ENCODE assay signal across 8 mouse cellular contexts in genomic region chr2:181594946-181595696, GRCm38 (mm10). TPM values are rescaled to one million over a fixed set of nuclear protein-coding genes. Genes with fewer than 3 reads are reported as not detected.
A peak's percentile ranks its signal among the peaks of the same experiment; 100 is the strongest.
DNase-seq lines count a peak whose midpoint lies in the region; TF ChIP-seq lines count a peak whose summit lies in the region.

No protein-coding gene starts in this region.

- DNase-seq in embryo, embryonic 10 days (ENCODE audit: low spot score): peak; percentile 56
- DNase-seq in embryo, embryonic 9.5 days (ENCODE audit: extremely low spot score): no peak
- DNase-seq in left cerebral cortex, adult 2 months (ENCODE audit: extremely low spot score in 1 of 2, low spot score in 2 of 2): peak in 1 of 2 experiments; percentile 18
- DNase-seq in left cerebral cortex, adult 9 months (ENCODE audit: low spot score in 2 of 2): no peak
- DNase-seq in MN1 (ENCODE audit: low spot score): peak; percentile 62
- DNase-seq in retina, embryonic 14.5 days (ENCODE audit: low spot score): peak; percentile 76
- DNase-seq in urinary bladder, postnatal 10 days (ENCODE audit: low spot score): no peak

- TF ChIP-seq CTCF in left cerebral cortex, adult 2 months (IDR thresholded peaks at IDR 0.05): peak; percentile 74
- peak; percentile 73 for TF ChIP-seq CTCF in cortical plate, adult 2 months (IDR thresholded peaks at IDR 0.05; ENCODE audit: extremely low read depth, insufficient read depth, low read length)

- H3K4me1 ChIP-seq in cortical plate, adult 2 months (ENCODE audit: control insufficient read depth, insufficient read depth, low read length): peaks cover under 1% of the 10 kb centered on the region; the same call in 1 of the 2 replicates

- H3K27ac ChIP-seq in left cerebral cortex, adult 2 months: no peak overlapping the region
- no peak overlapping the region for H3K27ac ChIP-seq in cortical plate, adult 2 months (ENCODE audit: insufficient read depth, low read length)

- no peak overlapping the region for H3K4me3 ChIP-seq in left cerebral cortex, adult 2 months
- no peak overlapping the region for H3K4me3 ChIP-seq in cortical plate, adult 2 months (ENCODE audit: insufficient read depth, low read length)

- intact Hi-C loops in left cerebral cortex, adult 2 months (cut with DNase I): loop anchor here (5.0 kb wide), 2 partner anchors 203 to 408 kb away; partner anchors contain the start of gene Ppdpf

- no peak for TF ChIP-seq POLR2A in cortical plate, adult 2 months (IDR thresholded peaks at IDR 0.05; ENCODE audit: extremely low read depth, insufficient read depth, low read length)

RNA-seq across cellular contexts. Expression of gene Zfp512b, which starts 2.5 kb away (rescaled TPM):
- total RNA-seq in left cerebral cortex, adult 2 months (2021): 10 to 100 TPM; 83.1 to 93.8 TPM
- polyA plus RNA-seq in cortical plate, adult 2 months (2012; rRNA removed): 64.1 and 76.1 TPM in 2 replicates

RNA-seq across cellular contexts. Expression of gene Prpf6, which starts 3.5 kb away (rescaled TPM):
- 10 to 100 TPM; 54.4 to 57.4 TPM for total RNA-seq in left cerebral cortex, adult 2 months (2021)
- polyA plus RNA-seq in cortical plate, adult 2 months (2012; rRNA removed): 34.7 and 35.6 TPM in 2 replicates

RNA-seq across cellular contexts. Expression of gene Samd10, which starts 3.9 kb away (rescaled TPM):
- 10 to 100 TPM; 21.5 to 22.0 TPM for total RNA-seq in left cerebral cortex, adult 2 months (2021)
- 38.6 and 40.9 TPM in 2 replicates for polyA plus RNA-seq in cortical plate, adult 2 months (2012; rRNA removed)

RNA-seq across cellular contexts. Expression of gene Uckl1, which starts 10.4 kb away (rescaled TPM):
- total RNA-seq in left cerebral cortex, adult 2 months (2021): 10 to 100 TPM; 57.7 to 71.1 TPM
- polyA plus RNA-seq in cortical plate, adult 2 months (2012; rRNA removed): 120 and 138 TPM in 2 replicates

Comparison
In these comparisons a context has a peak if more than half of its experiments do, and no peak if none do; other contexts are left out.
1. DNase-seq: peak in embryo, embryonic 10 days (single experiment), MN1 (single experiment) and retina, embryonic 14.5 days (single experiment); none in embryo, embryonic 9.5 days (single experiment), left cerebral cortex, adult 9 months (0 of 2) and urinary bladder, postnatal 10 days (single experiment).